Mouse (Mus musculus) urinary bladder, postnatal 36 days (tissue): ENCODE measurements around the gene Nptxr.

Experiments used
- DNase-seq, 2 experiments: peaks; one replicate each; pipeline ENCODE4 v3.0.0; 2022; ENCODE audit warnings: low spot score in 2 of 2, mixed read lengths in 1 of 2

Gene Nptxr

GRCm38 (mm10) chr15:79753420-79753752, 51.2 kb downstream of the Nptxr start:
- no peak for DNase-seq

DNA sequence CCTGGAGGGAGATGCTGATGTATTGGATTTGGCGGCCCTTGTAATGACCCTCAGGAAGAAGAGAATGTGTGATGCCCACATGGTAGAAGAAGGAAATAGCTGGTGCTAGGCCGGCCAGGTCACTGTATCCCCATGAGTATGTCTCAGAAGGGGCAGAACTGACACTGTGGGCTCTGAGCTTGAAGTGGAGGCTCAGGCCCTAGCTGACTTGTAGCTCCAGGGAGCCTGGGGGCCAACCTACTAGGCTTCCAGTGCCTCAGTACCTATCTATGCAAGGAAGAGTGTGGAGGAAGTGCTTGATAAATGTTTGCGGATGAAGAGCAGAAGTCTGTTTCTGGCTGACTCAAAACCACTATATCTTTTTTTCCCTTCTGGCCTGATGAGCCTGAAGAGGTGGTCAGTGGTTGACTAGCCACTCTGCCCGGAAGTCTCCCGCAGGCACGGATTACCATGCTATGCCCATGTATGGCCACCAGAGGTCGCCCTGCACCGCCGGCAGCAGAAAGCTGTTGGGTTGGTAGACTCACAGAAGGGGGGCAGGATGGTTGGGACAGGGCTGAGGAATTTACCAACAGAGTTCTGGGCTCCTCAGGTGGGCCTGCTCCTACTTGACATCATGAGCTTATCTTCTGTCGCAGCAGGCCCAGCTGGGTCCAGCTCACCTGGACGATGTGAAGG, 51.7 kb downstream of the Nptxr start:
- peak; percentile 67 to 80 for DNase-seq

DNA sequence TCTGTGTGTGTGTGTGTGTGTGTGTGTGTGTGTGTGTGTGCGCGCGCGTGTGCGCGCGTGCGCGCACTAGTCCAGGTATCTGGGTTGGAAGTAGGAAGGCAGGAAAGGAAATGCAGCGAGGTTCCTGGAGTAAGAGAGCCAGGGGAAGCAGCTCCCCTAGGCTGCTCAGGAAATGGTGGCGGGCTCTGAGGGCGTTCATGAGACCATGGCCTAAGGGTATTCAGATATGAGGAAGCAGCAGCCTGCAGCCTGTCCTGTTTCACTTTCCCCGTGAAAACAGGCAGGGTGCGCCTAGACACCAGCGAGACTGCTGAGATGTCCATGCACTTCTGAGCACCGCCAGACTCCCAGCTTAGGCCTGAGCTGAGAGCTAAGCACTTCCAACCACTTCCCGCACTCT, 52.8 kb downstream of the Nptxr start:
- DNase-seq, result no peak

- no peak for DNase-seq
Observed at GRCm38 (mm10) chr15:79750266-79750665, 54.3 kb downstream of the Nptxr start.

- no peak for DNase-seq
Observed at GRCm38 (mm10) chr15:79749162-79749561, 55.4 kb downstream of the Nptxr start.

DNA sequence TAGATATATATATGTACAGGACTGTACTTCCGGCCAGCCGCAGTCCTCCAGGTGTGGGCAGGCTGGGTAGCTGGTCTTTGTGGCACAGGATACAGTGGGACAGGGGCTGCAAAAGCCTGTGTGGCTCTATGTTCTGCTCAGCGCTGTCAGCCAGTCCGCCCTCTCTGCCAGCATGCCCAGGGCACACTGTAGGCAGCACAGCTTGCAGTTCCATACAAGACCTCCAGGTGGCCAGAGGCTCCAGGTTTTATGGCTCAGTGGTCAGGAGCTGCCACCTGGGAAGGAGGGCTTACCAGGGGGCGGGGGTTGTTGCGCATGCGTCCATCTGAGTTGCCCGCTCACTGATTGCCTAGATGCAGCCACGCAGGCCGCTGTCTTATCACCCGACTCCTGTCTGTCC, 56.6 kb downstream of the Nptxr start:
- DNase-seq, result no peak

DNA sequence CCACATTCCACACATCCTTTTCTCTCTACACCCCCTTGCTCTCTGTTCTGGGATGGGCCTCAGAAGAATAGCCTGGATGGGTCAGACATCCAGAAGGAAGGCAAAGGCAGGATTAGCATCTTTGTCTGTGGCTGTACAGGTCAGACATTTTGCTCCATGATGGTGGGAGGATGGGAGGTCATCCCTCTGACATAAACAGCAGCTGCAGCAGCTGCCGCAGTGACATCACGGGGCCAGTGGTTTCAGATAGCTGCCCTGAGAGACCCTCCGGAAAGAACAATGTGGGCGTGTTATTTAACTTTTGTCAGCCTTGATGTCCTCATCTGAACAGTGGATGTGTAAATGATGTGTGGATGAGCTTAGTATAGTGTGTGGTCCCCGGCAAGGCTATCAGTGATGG, 58.7 kb downstream of the Nptxr start:
- no peak for DNase-seq

DNA sequence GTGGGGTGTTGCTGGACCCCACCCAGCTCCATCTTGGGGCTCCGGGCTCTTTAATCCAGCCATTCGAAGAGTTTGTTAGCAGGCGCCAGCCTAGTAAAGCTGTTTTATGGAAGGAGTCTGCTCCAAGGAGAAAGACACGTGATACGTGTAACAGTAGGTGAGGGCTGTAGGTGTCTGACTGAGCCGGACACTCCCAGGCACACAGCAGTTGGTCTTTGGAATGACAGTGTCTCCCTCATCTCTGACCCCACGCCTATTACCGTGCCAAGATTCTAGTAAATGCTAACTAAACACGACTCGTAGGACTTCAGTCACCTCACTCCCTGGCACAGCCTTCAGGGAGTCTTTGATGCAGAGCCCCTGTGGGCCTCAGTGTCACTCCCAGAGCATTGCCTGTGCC, 59.3 kb downstream of the Nptxr start:
- no peak for DNase-seq

GRCm38 (mm10) chr15:79744742-79745141, 59.8 kb downstream of the Nptxr start:
- no peak for DNase-seq

DNA sequence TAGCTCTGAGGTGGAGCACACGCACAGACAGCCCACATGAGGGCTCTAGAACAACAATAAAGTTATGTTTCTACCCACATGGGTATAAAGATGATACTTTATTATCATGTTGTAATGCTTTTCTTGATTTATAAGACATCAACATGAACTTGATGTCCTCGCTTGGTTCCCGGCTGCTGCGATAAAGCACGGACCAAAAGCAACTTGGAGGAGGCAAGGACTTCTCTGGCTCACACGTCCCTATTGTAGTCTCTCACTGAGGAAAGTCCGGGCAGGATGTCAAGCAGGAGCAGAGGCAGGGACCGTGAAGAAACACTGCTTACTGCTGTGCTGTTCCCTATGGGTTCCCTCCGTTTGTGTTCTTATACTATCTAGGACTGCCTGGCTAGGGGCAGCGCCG, 60.6 kb downstream of the Nptxr start:
- no peak for DNase-seq

DNA sequence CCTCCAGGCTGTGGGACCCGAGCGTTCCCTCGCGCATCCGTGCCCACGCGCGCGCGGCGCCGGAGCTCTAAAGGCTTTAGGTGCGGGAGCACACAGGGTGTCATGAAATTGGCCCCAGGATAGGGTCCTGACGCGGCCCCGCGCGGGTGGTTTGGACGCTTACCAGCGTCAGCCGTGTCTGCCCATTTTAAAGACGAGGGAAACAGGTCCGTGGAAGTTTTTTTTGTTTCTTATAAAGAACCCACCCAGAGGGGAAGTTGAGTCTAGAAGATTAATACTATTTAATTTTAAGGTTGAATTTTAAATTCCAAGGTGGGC, 61.9 kb downstream of the Nptxr start:
- DNase-seq, result no peak

GRCm38 (mm10) chr15:79741921-79742705, 62.5 kb downstream of the Nptxr start, which contains the start of gene Sun2:
TSS of gene Sun2 (minus strand) at chr15:79742536.
- DNase-seq, result peak; percentile 84 to 91

- peak; percentile 38 to 56 for DNase-seq
Observed at GRCm38 (mm10) chr15:79741173-79741858, 63.2 kb downstream of the Nptxr start.

DNA sequence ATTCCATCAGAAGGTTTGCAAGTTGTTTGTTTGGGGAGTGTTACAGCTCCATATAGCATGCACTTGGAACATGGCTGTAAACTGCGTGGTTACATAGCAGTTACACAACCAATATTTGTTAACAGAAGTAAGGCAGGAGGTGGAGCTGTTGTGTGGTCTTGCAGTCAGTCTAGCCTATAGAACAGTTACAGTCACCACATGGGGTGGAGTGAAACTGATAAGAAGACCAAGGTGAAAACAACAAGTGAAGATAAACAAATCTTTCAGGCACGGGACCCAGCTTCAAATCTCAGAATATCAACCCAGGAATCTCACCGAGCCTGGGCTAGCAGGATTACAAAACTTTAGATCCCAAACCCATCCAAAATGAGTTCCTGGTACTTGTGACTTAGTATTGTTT, 63.8 kb downstream of the Nptxr start:
- no peak for DNase-seq
